Mouse (Mus musculus): ENCODE measurements around the gene Mras. TPM values are rescaled to one million over a fixed set of nuclear protein-coding genes. Genes with fewer than 3 reads are reported as not detected.

Mras gene
- total and polyA plus RNA-seq, 3 experiments = 0.17 TPM; not detected in 2

- no peak for TF ChIP-seq ZMIZ1 (IDR thresholded peaks at IDR 0.05; ENCODE audit: low read depth, low read length)
- TF ChIP-seq MAFK (IDR thresholded peaks at IDR 0.05; ENCODE audit: borderline replicate concordance, low read depth, low read length) = no peak
- no peak for TF ChIP-seq CHD2 (IDR thresholded peaks at IDR 0.05; ENCODE audit: low read length)
- TF ChIP-seq CHD1 (IDR thresholded peaks at IDR 0.05; ENCODE audit: low read depth, low read length) = no peak
- TF ChIP-seq POLR2AphosphoS2 (IDR thresholded peaks at IDR 0.05; ENCODE audit: low read length) = no peak
- no peak for TF ChIP-seq ELF1 (IDR thresholded peaks at IDR 0.05; ENCODE audit: low read depth, low read length)
- no peak for TF ChIP-seq MAZ (IDR thresholded peaks at IDR 0.05; ENCODE audit: low read depth, low read length)
- TF ChIP-seq SMC3 (IDR thresholded peaks at IDR 0.05; ENCODE audit: low read depth, low read length) = peak; percentile 95
- no peak for TF ChIP-seq KAT2A (conservative IDR thresholded peaks at IDR 0.05; ENCODE audit: low read depth, low read length)
- no peak for TF ChIP-seq JUND (IDR thresholded peaks at IDR 0.05; ENCODE audit: low read depth, low read length)
- TF ChIP-seq USF2 (IDR thresholded peaks at IDR 0.05; ENCODE audit: borderline replicate concordance in 1 of 2, insufficient read depth in 1 of 2, low read depth in 1 of 2, low read length in 2 of 2) = no peak
- 0 out of 2 replicates have a peak, but pooled peaks have one; percentile 28 for TF ChIP-seq MAX (IDR thresholded peaks at IDR 0.05; ENCODE audit: low read length)
- TF ChIP-seq TCF12 (IDR thresholded peaks at IDR 0.05; ENCODE audit: low read depth, low read length) = no peak
- no peak for TF ChIP-seq TAL1 (IDR thresholded peaks at IDR 0.05; ENCODE audit: low read length)
- TF ChIP-seq MEF2A (IDR thresholded peaks at IDR 0.05; ENCODE audit: extremely low read depth, insufficient replicate concordance, low read depth, low read length, poor library complexity, severe bottlenecking) = no peak
- no peak for TF ChIP-seq USF1 (IDR thresholded peaks at IDR 0.05; ENCODE audit: low read depth, low read length)
- no peak for TF ChIP-seq UBTF (IDR thresholded peaks at IDR 0.05; ENCODE audit: borderline replicate concordance, insufficient read depth, low read depth, low read length)
- TF ChIP-seq NRF1 (IDR thresholded peaks at IDR 0.05; ENCODE audit: insufficient read depth, low read depth, low read length, poor library complexity, severe bottlenecking) = no peak
- no peak for TF ChIP-seq GATA1 (IDR thresholded peaks at IDR 0.05; ENCODE audit: low read depth, low read length)
- TF ChIP-seq POLR2AphosphoS5 (IDR thresholded peaks at IDR 0.05; ENCODE audit: borderline replicate concordance, low read depth, low read length) = no peak
- no peak for TF ChIP-seq TBP (IDR thresholded peaks at IDR 0.05; ENCODE audit: low read depth, low read length)
- no peak for TF ChIP-seq ZKSCAN1 (IDR thresholded peaks at IDR 0.05; ENCODE audit: low read depth, low read length)
These were observed 60.4 kb downstream of the Mras start (continued) for GRCm38 (mm10) chr9:99376591-99377418.

GRCm38 (mm10) chr9:99368431-99368830 lies 68.8 kb downstream of the Mras start:
- peaks cover 0 to 2% of the 10 kb centered on the region in 2 experiments; a peak in 2 of 4 replicates for H3K27me3 ChIP-seq (ENCODE audit: control insufficient read depth in 1 of 2, insufficient read depth in 2 of 2, low read length in 2 of 2)
- H3K36me3 ChIP-seq (ENCODE audit: control insufficient read depth in 1 of 2, insufficient read depth in 2 of 2, low read length in 2 of 2) = no peaks in the 10 kb centered on the region
- H3K9ac ChIP-seq (ENCODE audit: control insufficient read depth, low read depth, low read length, poor library complexity, severe bottlenecking) = no peak overlapping the region
- H3K4me3 ChIP-seq (ENCODE audit: control insufficient read depth in 1 of 2, insufficient read depth in 1 of 2, low read depth in 2 of 2, low read length in 2 of 2) = no peak overlapping the region
- H3K9me3 ChIP-seq (replicated peaks; ENCODE audit: insufficient read depth, low read length) = no peaks in the 10 kb centered on the region
- no peak for TF ChIP-seq E2F4 (IDR thresholded peaks at IDR 0.05; ENCODE audit: borderline replicate concordance, low read depth, low read length)
- TF ChIP-seq MAX (IDR thresholded peaks at IDR 0.05; ENCODE audit: low read length) = no peak
- TF ChIP-seq BHLHE40 (IDR thresholded peaks at IDR 0.05; ENCODE audit: borderline replicate concordance, low read depth, low read length) = no peak
- no peak for TF ChIP-seq KAT2A (conservative IDR thresholded peaks at IDR 0.05; ENCODE audit: low read depth, low read length)
- TF ChIP-seq ELF1 (IDR thresholded peaks at IDR 0.05; ENCODE audit: low read depth, low read length) = no peak
- TF ChIP-seq SMC3 (IDR thresholded peaks at IDR 0.05; ENCODE audit: low read depth, low read length) = no peak
- TF ChIP-seq TCF12 (IDR thresholded peaks at IDR 0.05; ENCODE audit: low read depth, low read length) = no peak
- TF ChIP-seq MAZ (IDR thresholded peaks at IDR 0.05; ENCODE audit: low read depth, low read length) = no peak
- no peak for TF ChIP-seq ZKSCAN1 (IDR thresholded peaks at IDR 0.05; ENCODE audit: low read depth, low read length)
- no peaks in the 10 kb centered on the region for H3K79me2 ChIP-seq (ENCODE audit: control insufficient read depth, insufficient read depth, low read length, poor library complexity)
- H3K4me1 ChIP-seq (ENCODE audit: control insufficient read depth in 1 of 2, insufficient read depth in 2 of 2, low read length in 2 of 2) = no peaks in the 10 kb centered on the region
- no peak overlapping the region for H3K27ac ChIP-seq (ENCODE audit: control insufficient read depth, low read depth, low read length)
- no peak for DNase-seq (ENCODE audit: low read depth, low spot score)
